Mouse (Mus musculus): ENCODE data around the gene Exoc4.

Gene Exoc4

DNA sequence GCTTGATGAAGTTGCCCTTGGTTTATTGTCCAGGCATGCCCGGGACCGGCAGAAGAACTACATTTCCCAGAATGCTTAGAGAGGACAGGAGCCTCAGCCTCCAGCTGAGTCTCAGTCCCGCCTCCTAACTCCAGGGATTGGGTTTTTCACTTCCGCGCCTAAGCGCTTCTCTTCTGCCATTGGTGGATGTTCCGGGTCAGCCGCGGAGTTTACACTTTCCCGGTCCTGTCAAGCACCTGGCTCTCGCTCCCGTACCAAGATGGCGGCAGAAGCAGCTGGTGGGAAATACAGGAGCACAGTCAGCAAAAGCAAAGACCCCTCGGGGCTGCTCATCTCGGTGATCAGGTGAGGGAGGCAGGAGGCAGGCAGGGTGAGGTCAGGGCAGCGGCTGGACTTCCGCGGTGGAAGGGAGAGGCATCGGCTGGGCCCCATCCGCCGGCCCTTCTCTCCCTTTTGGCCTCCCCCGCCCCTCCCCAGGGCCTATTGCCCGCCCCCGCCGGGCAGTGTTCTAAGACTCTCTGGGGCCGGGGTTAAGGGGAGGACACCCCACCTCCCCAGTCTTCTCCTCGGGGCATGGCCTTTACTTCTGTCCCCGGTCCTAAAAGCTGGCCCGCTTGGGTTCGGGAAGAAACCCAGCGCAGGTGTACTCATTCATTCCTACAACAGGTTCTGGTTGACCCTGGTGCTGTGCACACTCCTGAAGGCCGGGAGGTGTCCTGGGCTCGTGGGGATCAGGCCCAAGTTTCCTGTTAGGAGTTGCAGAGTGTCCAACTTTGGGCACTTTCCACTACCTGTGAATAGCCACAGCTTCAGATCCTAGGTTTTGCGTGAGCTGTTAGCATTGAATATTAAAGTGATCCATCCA lies at the start of gene Exoc4:
Gene Exoc4, plus strand, starts transcription at position 192 of the 865 bp plus-strand sequence.
- DNase-seq (ENCODE audit: low spot score): peak; percentile 99

DNA sequence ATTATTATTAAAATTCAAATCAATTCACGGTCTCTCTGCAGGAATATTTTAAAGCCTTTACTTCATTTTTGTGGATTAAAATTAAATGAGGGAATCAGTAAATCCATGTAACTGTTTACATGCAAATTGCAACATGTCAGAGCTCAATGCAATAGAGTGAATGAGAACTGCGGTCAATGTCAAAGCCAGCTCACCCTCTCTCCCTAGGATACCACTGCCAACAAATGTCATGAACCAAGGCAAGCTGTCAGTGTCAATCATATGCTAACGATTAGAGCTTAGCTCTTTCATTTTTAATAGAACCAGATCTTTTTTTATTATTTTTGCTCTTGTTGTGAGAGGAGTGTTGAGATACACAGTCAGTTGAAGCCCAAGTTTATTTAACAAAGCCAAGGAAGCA lies 30.1 kb upstream of the Exoc4 start:
- DNase-seq (ENCODE audit: low spot score): no peak

DNA sequence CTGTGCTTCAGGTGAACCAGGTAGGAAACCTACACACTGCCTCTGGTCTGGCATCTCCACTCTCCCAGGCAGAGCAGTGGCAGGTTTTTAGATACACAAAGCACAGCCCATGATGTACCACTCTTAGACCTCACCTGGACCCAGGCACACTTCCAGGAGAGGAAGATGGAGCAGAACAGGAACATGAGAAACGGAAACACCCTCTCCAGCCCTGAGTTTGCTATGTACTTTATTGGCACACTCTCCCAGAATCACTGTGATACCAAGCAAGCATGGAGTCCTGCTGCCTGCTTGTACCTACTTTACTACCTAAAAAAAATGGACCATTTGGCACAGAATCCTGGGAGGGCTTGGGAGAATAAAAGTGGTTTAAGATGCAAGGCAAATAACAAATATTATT lies 22.2 kb upstream of the Exoc4 start:
- DNase-seq (ENCODE audit: low spot score): no peak

DNA sequence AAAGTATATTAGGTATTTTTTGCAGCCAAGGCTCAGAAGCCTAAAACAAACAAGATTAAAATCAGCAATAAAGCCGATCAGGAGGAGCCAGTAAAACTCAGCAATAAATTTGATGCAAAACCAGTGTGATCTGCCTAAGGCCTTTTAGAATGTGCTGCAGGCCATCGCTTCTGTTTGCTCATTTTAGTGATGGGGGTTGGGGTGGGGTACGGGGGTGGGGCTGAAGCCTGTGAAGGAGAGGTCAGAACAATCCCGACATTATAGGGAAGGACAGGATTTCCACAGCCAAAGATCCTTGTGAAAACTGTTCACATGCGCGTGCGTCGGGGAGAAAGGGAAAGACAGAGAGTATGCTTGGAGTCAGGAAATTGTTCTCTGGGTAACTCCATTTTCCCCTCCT lies 21.5 kb upstream of the Exoc4 start:
- DNase-seq (ENCODE audit: low spot score): no peak

DNA sequence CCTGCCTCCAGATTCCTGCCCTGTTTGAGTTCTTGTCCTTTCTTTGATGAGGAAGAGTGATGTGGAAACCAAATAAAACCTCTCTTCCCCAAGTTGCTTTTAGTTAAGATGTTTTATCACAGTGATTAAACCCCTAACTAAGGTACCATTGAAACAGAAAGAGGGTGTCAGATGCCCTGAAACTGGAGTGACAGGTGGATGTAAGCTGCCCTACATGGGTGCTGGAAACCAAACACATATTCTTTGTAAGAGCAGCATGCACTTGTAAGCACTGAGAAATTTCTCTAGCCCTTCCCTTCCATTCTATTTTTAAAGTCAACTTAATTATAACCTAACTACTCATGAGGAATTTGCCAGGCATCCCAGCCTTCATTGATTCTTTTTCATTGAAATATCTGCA lies 7.6 kb upstream of the Exoc4 start:
- DNase-seq (ENCODE audit: low spot score): no peak

DNA sequence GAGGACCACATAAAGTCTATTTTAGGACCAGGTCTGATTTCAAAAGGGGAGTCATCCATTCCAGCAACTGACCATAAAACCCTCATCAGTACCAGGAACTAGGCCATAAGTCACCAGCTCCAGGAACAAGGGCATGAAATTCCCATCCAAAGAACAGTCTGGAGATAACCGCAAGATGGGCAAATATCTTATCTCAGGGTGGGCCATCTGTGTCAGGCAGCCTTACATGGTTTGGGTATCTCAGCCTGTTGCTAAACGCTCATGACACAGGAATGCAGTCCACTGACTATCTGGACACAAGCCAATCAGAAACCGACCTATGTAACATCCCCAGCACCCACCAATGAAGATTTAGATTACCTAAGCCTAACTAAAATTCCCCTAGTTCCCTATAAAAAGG lies 4.3 kb upstream of the Exoc4 start:
- no peak for DNase-seq (ENCODE audit: low spot score)

DNA sequence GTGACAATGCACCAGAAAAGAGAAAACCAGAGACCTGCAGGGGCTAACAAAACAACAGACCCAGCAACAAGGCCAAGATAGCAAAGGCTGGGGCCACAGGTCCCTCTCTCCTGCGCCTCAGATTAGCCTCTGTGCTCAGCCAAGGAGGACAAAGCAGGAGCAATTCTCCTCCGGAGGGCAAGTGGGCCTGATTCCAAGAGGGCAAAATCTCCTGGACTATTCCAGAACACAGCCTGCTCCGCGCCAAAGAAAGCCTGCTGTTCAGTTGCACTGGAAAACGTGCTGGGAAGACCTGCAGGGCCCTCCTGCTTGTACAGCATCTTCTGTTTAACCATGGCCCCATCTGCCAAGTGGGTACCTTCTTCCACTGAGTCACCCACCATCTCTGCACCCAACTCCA lies 1.7 kb upstream of the Exoc4 start:
- DNase-seq (ENCODE audit: low spot score): no peak

DNA sequence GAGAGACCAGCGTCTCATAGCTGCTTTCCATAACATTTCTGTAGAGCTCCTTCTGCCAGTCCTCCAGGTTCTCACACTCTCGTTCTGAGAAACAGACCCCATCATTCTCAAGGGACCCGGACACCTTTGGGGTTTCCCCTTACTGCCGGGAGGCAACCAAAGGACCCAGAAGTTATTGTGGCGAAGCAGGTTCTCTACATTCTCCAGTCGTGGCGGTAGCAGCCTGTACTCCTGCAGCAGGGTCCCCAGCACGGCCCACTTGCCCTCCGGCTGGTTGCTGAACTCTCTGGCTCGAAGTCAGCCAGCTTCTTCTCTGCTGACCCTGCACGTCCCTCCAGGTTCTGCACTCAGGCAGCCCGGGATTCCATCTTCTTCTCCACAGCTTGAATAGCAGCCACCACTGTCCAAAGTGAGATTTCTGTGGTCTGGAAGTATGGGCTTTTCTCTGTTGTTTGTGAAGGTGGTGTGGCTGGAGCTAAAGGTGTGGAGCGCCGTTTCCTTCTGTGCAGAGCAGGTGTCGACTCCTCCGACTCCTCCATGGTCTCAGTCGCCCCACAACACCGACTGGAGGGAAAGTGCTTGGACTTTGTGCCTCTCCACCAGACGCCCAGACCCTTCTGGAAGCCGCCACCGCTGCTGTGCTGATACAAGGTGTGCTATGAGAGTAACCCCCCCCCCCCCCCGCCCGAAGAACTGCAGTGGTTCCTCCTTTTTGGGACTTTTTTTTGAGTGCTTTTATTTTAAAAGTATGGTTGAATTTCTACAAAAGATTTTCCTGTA lies 1.1 kb upstream of the Exoc4 start:
- no peak for DNase-seq (ENCODE audit: low spot score)

DNA sequence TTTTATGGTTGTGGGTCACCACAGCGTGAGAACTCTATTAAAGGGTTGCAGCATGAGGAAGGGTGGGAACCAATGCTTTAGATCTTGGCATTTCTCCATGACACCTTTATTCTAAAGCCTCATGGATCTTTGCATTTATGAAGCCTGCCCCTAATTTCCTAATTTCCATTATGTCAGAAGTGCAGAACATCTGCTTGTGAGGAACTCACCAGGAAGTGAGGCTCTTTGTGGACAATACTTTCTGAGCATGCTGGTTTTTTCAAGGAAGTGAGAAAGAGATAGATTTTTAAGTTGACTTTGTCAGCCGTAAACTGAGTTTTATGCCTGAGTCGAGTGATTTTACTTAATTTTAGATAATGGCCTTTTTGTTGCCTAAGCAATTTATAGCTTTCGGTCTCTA lies 7.8 kb downstream of the Exoc4 start:
- no peak for DNase-seq (ENCODE audit: low spot score)

DNA sequence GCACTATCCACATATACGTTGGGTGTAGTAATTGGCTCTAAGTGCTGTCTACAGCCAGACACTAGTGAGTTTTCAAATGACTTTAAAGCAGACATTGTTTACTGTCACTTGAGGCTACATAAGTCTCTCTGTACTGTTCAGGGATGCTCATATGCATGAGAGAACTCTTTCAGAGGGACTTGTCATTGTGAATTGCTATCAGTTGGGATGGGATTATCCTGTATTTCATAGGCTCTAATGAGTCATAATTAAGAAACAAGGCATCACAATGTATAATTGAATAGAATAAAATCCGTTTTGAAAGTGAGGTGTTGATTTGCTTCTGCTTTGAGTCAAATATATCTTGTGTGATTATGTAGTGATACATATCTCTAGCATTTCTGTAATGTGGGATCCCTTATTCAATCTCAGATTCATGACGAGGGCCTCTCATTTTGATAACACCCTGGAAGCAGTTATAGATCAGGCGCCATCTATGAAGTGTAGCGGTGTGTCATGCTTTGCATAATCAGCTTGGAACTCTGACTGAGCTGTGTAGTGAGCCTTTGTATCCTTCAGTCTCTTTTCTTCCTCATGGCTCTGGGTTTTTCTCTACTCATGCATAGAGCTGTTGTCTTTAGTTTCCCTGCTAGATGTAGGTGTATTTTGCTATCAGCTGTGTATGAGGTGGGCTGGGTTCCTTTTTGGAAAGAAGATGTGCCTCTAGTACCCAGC lies 8.3 kb downstream of the Exoc4 start:
- DNase-seq (ENCODE audit: low spot score): no peak

DNA sequence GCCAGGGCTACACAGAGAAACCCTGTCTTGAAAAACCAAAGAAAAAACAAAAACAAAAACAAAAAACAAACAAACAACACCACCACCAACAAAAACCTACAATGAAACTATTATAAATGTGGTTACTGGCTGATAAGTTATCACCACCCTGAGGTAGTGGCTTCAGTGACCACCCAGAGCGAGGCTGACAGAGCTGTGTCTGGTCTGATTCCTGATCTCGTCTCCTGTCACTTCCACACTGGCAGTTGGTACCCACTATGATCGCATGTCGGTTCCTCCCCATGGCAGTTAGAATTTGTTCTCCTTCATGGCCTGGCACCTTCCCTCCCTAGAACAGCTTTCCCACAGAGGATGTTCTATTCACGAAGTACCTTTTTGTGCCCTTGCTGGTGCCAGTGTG lies 11.0 kb downstream of the Exoc4 start:
- no peak for DNase-seq (ENCODE audit: low spot score)

DNA sequence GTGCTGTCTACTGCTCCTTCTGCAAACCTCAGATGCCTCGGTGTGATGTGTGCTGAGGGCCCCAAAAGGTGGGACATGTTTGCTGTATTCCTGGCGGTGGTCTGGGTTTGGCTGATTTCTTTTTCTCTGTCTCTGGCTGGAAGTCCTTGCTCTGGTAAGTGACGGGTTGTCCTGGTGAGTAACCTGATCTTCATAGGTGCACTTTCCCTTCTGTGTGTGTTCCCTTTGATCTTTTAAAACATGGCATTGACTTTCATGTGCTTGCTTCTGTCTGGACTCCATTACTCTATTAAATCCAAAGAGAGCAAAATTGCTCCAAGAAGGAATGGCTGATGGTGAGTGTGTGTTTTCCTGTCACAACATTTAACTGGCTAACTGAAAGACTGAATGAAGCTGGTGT lies 12.7 kb downstream of the Exoc4 start:
- no peak for DNase-seq (ENCODE audit: low spot score)

DNA sequence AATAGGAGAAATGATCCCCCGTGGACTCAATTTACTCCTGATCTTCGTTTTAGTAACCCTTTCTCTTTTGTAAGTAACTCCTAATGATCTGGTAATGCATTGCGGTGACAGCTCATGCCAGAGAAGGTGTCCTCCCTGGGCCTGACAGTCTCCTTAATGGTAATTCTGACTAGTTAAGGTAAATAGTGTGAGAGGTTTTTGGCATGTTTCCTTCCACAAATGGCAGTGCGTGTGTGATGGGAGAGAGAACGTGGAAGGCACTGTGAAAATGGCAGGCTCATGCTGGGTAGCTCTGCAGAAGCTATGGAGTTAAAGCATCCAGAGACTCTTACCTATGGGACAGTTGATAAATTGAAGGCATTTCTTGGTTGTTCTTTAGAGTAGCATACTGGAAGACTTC lies 15.1 kb downstream of the Exoc4 start:
- DNase-seq (ENCODE audit: low spot score): no peak

DNA sequence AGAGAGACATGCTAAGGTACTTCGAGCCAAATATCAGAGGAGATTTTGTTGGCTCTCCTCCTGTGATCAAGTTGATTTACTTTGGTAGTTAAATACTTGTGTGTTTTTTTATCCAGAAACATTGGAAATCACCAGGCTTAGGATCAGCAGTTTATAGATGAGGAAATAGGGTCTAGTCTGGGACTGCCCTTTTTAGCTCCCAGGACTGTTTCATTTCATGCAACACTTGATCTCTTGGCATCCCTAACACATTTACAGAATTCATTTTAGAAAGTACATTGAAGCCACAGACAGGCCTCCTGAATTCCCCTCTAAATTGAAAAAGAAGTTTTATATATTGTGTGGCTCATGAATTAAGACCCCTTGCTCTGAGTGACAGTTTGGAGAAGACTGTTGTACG lies 15.5 kb downstream of the Exoc4 start:
- no peak for DNase-seq (ENCODE audit: low spot score)

DNA sequence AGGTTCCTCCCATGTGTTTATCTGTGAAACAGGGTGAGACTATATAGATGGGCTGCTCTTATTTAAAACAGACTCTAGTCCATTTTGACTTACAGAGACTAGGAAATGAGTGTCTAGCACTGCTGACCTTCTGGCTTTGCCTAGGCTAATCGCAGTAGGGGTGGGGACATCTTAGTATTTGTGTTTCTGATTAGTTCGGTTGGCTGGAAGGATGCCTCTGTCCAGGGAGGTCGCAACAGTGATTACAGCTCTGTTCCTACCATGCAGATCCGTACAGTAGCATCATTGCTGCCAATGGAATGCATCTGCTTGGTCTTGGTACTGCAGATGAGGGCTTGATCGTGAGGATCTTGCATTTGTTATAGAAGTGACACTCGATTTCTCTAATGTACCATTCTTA lies 18.7 kb downstream of the Exoc4 start:
- DNase-seq (ENCODE audit: low spot score): no peak

DNA sequence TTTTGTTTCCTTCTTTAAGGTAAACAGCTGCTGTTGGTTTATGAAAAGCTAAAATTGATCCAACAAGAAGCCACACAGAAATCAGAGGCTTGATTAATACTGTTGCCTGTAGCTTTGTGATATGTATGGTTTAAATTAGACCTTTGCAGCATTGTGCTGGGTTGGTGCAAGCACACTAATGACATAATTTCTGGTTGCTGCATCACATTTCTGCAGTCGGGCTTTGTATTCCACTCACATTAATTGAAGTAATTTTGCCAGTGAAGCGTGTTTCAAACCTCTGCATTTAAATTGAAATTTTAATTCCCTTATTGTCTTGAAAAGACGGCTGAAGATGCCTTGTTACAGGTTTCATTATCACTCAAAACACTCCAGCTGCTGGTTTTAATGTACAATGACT lies 34.6 kb downstream of the Exoc4 start:
- DNase-seq (ENCODE audit: low spot score): no peak

DNA sequence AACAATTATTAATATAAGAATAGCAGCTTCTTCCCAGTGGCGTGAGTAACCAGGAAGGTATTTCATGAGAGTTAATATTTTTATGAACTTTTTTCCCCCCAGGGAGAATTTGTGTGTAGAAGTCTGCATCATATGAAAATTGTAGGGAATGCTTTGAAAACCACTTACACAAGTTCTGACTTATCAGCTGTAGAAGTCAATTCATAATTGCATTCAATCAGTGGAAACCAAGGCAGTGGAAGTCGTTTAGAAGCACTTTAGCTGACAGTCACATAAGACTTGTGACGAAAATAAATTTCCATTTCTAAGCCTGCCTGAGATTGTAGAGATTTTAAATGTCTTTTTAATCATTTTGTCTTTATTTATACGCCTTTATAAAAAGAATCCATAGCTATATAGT lies 35.1 kb downstream of the Exoc4 start:
- no peak for DNase-seq (ENCODE audit: low spot score)

DNA sequence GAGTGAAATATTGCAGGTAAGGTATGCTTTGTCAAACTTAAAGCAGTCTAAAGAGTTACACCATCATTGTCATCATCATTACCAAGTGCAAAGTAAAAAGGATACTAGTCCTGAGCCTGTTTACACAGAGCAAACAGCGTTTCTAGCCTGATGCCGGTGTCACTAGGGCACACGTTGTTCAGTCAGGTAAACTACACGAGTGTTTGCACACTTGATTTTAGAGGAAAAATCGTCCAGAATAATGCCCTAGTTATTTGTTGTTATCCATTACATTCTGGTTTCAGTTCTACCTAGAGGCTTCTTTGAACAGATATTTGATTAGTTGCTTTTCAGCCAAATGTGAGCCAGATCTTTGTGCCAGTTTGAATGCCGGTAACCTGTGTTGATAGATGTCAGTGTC lies 37.5 kb downstream of the Exoc4 start:
- DNase-seq (ENCODE audit: low spot score): no peak

DNA sequence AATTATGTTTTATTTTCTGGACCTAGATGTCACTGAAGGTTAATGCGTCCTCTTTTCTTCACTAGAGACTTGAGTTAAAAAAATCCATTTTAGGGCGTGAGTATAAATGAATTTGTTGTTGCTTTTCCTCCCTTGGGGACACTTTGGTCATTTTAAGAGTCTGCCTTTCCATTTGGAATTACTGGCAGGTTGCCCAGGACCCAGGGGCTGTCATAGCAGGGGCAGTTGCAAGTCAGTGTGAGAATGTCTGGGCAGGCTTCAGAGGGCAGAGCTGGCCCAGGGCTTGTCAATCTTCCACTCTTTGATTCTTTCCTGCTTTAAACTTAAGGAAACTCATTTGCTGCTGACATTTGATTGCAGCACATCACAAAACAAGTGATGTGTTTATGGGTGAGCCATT lies 45.7 kb downstream of the Exoc4 start:
- peak; percentile 57 for DNase-seq (ENCODE audit: low spot score)

DNA sequence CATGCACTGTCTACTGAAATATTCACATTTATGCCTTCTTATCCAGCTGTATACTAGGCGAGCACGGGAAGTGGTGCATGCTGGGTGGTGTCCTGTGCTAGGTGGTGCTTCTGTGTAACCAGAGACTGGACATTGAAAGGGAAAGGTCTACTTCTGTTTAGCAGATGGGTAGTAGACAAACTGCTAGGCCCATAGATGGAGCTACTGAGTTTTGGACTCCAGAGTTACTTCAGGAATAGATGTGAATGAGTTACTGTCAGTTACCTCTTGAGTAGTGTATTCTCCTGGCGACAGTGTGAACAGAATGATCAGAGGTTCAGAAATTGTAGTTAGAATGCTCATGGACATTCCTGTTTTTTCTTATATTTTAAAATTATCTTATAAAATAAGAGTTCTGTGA lies 48.7 kb downstream of the Exoc4 start:
- peak; percentile 24 for DNase-seq (ENCODE audit: low spot score)

DNA sequence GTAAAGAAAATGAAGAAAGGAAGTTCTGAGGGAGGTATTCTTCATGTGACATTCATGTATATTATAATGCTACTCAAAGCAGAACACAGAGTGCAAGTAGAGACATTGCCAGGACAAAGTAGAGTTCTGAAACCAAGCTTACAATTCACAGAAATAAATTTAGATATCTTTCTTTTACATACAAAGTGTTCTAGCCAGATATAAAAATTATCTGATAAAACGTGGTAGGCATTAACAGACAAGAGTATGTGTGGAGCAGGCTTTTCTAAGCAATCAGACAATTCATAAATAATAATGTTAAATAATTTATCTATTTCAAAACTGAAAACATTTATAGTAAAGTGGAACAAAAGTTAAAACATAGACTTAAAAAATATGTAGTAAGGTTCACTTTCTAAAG lies 49.9 kb downstream of the Exoc4 start:
- no peak for DNase-seq (ENCODE audit: low spot score)

DNA sequence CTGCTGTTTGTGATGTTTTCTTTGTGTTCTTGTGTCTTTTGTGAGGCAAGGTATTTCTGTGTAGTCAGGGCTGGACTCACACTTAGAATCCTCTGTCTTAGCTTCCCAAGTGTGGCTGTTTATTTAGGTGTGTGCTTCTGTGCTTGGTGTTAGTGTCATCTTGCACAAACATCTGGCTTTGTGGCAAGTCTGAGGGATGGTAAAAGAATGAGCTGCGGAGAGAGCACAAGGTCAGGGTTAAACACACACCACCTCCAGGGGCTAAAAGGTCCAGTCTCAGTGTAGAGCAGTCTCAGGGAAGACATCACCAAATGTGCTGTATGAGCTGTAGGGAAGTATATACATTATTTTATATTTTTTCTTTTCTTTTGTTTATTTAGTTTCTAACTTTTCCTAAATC lies 57.1 kb downstream of the Exoc4 start:
- DNase-seq (ENCODE audit: low spot score): no peak

DNA sequence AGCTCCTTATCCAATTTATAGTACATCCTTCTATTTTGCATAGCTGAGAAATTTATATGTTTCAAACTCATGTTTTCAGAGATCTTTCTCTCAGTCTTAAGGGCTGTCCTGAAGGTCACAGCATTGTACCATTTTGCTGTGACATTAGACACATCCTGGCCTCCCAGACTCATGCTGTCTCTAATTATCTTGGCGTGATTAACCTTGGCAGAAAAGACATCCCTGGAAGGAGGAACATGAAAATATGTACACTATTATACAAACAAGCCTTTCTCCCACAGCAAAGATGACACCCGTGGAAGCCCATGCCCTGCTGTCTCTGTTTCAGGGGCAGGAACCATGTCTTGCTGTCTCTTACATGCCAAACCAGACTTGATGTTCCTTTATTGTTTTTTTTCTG lies 59.8 kb downstream of the Exoc4 start:
- no peak for DNase-seq (ENCODE audit: low spot score)
